Mouse (Mus musculus) cerebellum, adult 2 months (tissue): Measurements from ENCODE around the gene Ms4a5.

Source experiments
- CTCF ChIP-seq: fragments of 200-500 bp; IDR thresholded peaks from 2 replicates; pipeline ENCODE4 v1.5.1; 2011; ENCODE audit warnings: low read depth, mild to moderate bottlenecking, control low read depth, low read length, moderate library complexity, borderline replicate concordance; ENCODE audit not compliant: insufficient read depth
- POLR2A ChIP-seq: fragments of 200-500 bp; IDR thresholded peaks from 2 replicates; pipeline ENCODE4 v1.6.1; 2011; ENCODE audit warnings: low read length, control low read depth, borderline replicate concordance; ENCODE audit not compliant: insufficient read depth

DNA sequence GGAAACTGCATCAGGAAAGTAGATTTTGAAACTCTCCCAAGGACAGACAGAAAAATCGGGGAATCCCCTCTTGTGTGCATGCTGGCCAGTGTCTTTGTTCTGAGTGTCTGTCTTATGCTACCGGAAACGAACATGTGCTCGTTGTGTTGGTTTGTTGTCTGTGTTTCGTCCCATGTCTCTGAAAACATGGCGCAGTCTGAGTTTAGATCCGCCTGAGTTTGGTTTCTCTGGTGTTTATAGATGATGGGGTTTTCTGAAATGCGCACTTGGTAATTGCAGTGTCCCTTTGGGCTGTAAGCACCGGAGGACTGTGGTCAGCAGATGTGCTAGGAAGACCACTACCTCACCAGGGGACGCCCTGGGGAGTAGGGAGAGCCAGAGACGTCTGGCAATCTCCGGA is 9.3 kb upstream of the Ms4a5 start:
- no peak for TF ChIP-seq POLR2A
- no peak for TF ChIP-seq CTCF
